Mouse (Mus musculus): Measurements from ENCODE around the gene Mcpt4.

DNA sequence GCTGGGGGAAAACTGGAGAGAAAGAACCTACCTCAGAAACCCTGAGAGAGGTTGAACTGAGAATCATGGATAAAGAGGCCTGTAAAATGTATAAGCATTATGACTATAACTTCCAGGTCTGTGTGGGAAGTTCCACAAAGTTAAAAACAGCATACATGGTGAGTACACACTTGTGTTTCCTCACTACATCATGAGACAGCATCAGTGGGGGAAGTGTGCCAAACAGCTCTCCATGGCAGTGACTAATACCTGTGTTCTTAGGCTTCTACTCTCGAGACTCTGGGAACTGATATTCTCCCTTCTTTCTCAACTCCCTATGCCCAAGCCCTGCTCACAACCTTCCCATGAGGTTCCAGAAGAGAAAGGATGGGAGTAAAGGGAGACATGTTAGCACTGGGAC, 42.7 kb downstream of the Mcpt4 start:
- TF ChIP-seq CTCF (IDR thresholded peaks at IDR 0.05; ENCODE audit: low read depth) = no peak
- TF ChIP-seq EP300 (IDR thresholded peaks at IDR 0.05; ENCODE audit: low read depth) = no peak

Measured in heart, postnatal 0 days (tissue).